Mouse (Mus musculus) brain, embryonic 14.5 days (tissue): ENCODE measurements at regions not wholly inside any gene's neighbourhood (a gene's known extent, or its start where the extent isn't known, plus 50 kb on each side); places are given as distances from the start of the nearest gene placed in this dataset.
"Not testable (repeated sequence)": the region's sequence is repeated elsewhere in the genome, so short reads cannot be mapped to it uniquely, and the experiment has no call there.

Experiments used
- DNase-seq: peaks from one replicate; pipeline ENCODE4 v3.0.0-alpha.2; 2011; ENCODE audit warnings: low read depth
- CTCF ChIP-seq: fragments of 200-500 bp; IDR thresholded peaks from 2 replicates; pipeline ENCODE4 v1.5.1; 2012; ENCODE audit warnings: inconsistent platforms, mild to moderate bottlenecking, moderate library complexity, borderline replicate concordance; ENCODE audit not compliant: insufficient read depth, insufficient read length; ENCODE audit errors: extremely low read depth
- POLR2A ChIP-seq: fragments of 200-500 bp; IDR thresholded peaks from 2 replicates; pipeline ENCODE4 v1.6.1; 2012; ENCODE audit warnings: mild to moderate bottlenecking, inconsistent platforms, borderline replicate concordance; ENCODE audit not compliant: poor library complexity, insufficient read depth, insufficient read length, severe bottlenecking; ENCODE audit errors: extremely low read depth

GRCm38 (mm10) chr3:21667349-21668143, 408.9 kb upstream of the Tbl1xr1 start:
- peak; percentile 53 for DNase-seq
- TF ChIP-seq CTCF (no peak), POLR2A (no peak)

- peak; percentile 56 for DNase-seq
- TF ChIP-seq CTCF: no peak
- TF ChIP-seq POLR2A: no peak
Observed at GRCm38 (mm10) chr3:21671885-21672284, 404.6 kb upstream of the Tbl1xr1 start.

- no peak for TF ChIP-seq POLR2A
- TF ChIP-seq CTCF: no peak
- DNase-seq: peak; percentile 95
Observed at GRCm38 (mm10) chr3:21672492-21672891, 404.0 kb upstream of the Tbl1xr1 start.

GRCm38 (mm10) chr3:21673466-21673865, 403.0 kb upstream of the Tbl1xr1 start:
- TF ChIP-seq CTCF (no peak), POLR2A (no peak)
- no peak for DNase-seq

GRCm38 (mm10) chr3:21678265-21678664, 398.2 kb upstream of the Tbl1xr1 start:
- TF ChIP-seq POLR2A (no peak), CTCF (no peak)

GRCm38 (mm10) chr3:21678734-21679133, 397.7 kb upstream of the Tbl1xr1 start:
- TF ChIP-seq POLR2A: no peak
- no peak for TF ChIP-seq CTCF
- DNase-seq: no peak

More at GRCm38 (mm10) chr3:21678265-21678664, 398.2 kb upstream of the Tbl1xr1 start:
- no peak for DNase-seq

- not testable (repeated sequence) for DNase-seq
Observed at GRCm38 (mm10) chr3:21697980-21698672, 378.3 kb upstream of the Tbl1xr1 start.

- TF ChIP-seq POLR2A: no peak
- TF ChIP-seq CTCF: no peak
- DNase-seq: no peak
Observed at GRCm38 (mm10) chr3:21699526-21699925, 376.9 kb upstream of the Tbl1xr1 start.

GRCm38 (mm10) chr3:21700326-21700725, 376.1 kb upstream of the Tbl1xr1 start:
- TF ChIP-seq POLR2A: no peak
- TF ChIP-seq CTCF: no peak
- no peak for DNase-seq

GRCm38 (mm10) chr3:21726747-21727505, 349.5 kb upstream of the Tbl1xr1 start:
- peak; percentile 49 for DNase-seq
- TF ChIP-seq POLR2A (no peak), CTCF (no peak)

- TF ChIP-seq CTCF: no peak
- TF ChIP-seq POLR2A: no peak
- DNase-seq: peak; percentile 7
Observed at GRCm38 (mm10) chr3:21728019-21728418, 348.4 kb upstream of the Tbl1xr1 start.
